In the genomic region with DNA sequence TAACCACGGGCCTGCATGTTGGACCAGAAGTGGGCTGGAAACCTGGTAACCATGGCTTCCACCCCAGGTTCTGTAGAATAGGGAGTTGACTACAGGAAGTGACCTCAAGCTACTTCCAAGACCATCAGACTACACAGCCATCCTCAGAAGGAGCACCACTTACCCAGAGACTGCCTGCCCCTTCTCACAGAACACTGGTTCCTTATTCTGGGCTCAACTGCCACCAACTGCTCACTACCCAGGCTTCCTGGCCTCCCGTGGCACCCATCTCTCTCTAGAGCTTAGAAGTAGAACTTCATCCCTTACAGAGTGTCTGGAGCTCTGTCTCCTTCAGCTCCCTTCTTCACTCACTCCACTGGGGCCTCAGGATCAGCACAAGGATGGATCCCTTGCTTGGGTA, we compare ENCODE assay signal across 10 mouse cellular contexts. TPM values are rescaled to one million over a fixed set of nuclear protein-coding genes. Genes with fewer than 3 reads are reported as not detected.
DNase-seq lines count a peak whose midpoint lies in the region; ATAC-seq and TF ChIP-seq lines count a peak whose summit lies in the region.
"Had no signal": no experiment of that assay in that cellular context is flagged by ENCODE, and none has a peak within 500 bp of the region (broad histone marks: within the 10 kb centered on the region; RNA-seq: fewer than 3 reads in every experiment).

Gene Lpin1 (minus strand): TSS at position 31 of the 400 bp plus-strand sequence.

- H3K27me3 ChIP-seq in midbrain, embryonic 14.5 days (ENCODE audit: control insufficient read depth, insufficient read depth, low read length) = no peaks in the 10 kb centered on the region
- H3K27me3 ChIP-seq: liver, embryonic 15.5 days had no signal

- ATAC-seq in midbrain, embryonic 14.5 days (ENCODE audit: low FRiP score, low TSS enrichment) = no peak

- no peak for TF ChIP-seq CTCF in left cerebral cortex, adult 2 months (IDR thresholded peaks at IDR 0.05)
- TF ChIP-seq CTCF in bone marrow macrophage, adult 2 months (IDR thresholded peaks at IDR 0.05; ENCODE audit: low read depth, low read length) = no peak

- H3K9me3 ChIP-seq in midbrain, embryonic 14.5 days (ENCODE audit: control insufficient read depth, low read length) = no peaks in the 10 kb centered on the region
- H3K9me3 ChIP-seq: liver, embryonic 15.5 days had no signal

- H3K27ac ChIP-seq in left cerebral cortex, adult 2 months = no peak within 1 kb of the TSS
- H3K27ac ChIP-seq in bone marrow macrophage, adult 2 months (ENCODE audit: insufficient read depth, low read depth, low read length) = no peak within 1 kb of the TSS
- H3K27ac ChIP-seq in midbrain, embryonic 14.5 days (replicated peaks; ENCODE audit: low read depth, low read length) = no peak within 1 kb of the TSS
- H3K27ac ChIP-seq: liver, embryonic 15.5 days had no signal

- no peak within 1 kb of the TSS for H3K4me2 ChIP-seq in midbrain, embryonic 14.5 days (ENCODE audit: low read length)
- H3K4me2 ChIP-seq: liver, embryonic 15.5 days had no signal

- no peak for TF ChIP-seq POLR2A in bone marrow macrophage, adult 2 months (IDR thresholded peaks at IDR 0.05; ENCODE audit: borderline replicate concordance, low read depth, low read length)

- DNase-seq in left cerebral cortex, adult 2 months (ENCODE audit: extremely low spot score in 1 of 2, low spot score in 2 of 2) = no peak
- DNase-seq in left cerebral cortex, adult 9 months (ENCODE audit: low spot score in 2 of 2) = no peak
- DNase-seq in heart, postnatal 4 days = no peak
- DNase-seq in midbrain, embryonic 14.5 days = no peak
- no peak for DNase-seq in thymus, postnatal 14 days
- no peak for DNase-seq in cerebellum, adult 18-20 months
- DNase-seq in frontal cortex, postnatal 36 days (ENCODE audit: low spot score in 2 of 2) = no peak

- intact Hi-C loops in left cerebral cortex, adult 2 months (cut with DNase I) = no loop called here

- no peak within 1 kb of the TSS for H3K9ac ChIP-seq in midbrain, embryonic 14.5 days (replicated peaks; ENCODE audit: low read length)
- H3K9ac ChIP-seq: liver, embryonic 15.5 days had no signal

- WGBS in midbrain, embryonic 14.5 days = 93% methylated on average over 2 of the region's 2 CpGs

- no peaks in the 10 kb centered on the region for H3K36me3 ChIP-seq in midbrain, embryonic 14.5 days (ENCODE audit: control insufficient read depth, insufficient read depth, low read length)
- H3K36me3 ChIP-seq: liver, embryonic 15.5 days had no signal

- no peaks in the 10 kb centered on the region for H3K4me1 ChIP-seq in bone marrow macrophage, adult 2 months (ENCODE audit: control insufficient read depth, insufficient read depth, low read length)
- no peaks in the 10 kb centered on the region for H3K4me1 ChIP-seq in midbrain, embryonic 14.5 days (ENCODE audit: control insufficient read depth, insufficient read depth, low read length)
- H3K4me1 ChIP-seq: liver, embryonic 15.5 days had no signal

- H3K4me3 ChIP-seq in left cerebral cortex, adult 2 months = no peak within 1 kb of the TSS
- no peak within 1 kb of the TSS for H3K4me3 ChIP-seq in bone marrow macrophage, adult 2 months (ENCODE audit: insufficient read depth, low read length)
- no peak within 1 kb of the TSS for H3K4me3 ChIP-seq in midbrain, embryonic 14.5 days (replicated peaks; ENCODE audit: low read depth, low read length)
- H3K4me3 ChIP-seq: erythroblast, embryonic 14.5 days; liver, embryonic 15.5 days had no signal

RNA-seq across cellular contexts. Expression of gene Lpin1, which starts in this region (rescaled TPM):
- 10 to 100 TPM; 21.6 to 26.6 TPM for total RNA-seq in left cerebral cortex, adult 2 months (2021)
- polyA plus RNA-seq in bone marrow macrophage, adult 2 months (2012; ENCODE audit: insufficient read depth, insufficient read length, missing spikeins) = 16.2 and 19.6 TPM in 2 replicates
- 10 to 100 TPM; 24.5 to 25.4 TPM for total RNA-seq in heart, postnatal 4 days (2021)
- polyA plus RNA-seq in midbrain, embryonic 14.5 days (2014; fragmentation: Nextera tagmentation; extraction: Ambion mirVana) = 21.0 and 27.1 TPM in 2 replicates
